Mouse (Mus musculus): ENCODE results near the gene Zscan20. TPM values are rescaled to one million over a fixed set of nuclear protein-coding genes. Genes with fewer than 3 reads are reported as not detected.
A peak's percentile ranks its signal among the peaks of the same experiment; 100 is the strongest.
"Not testable (repeated sequence)": the region's sequence is repeated elsewhere in the genome, so short reads cannot be mapped to it uniquely, and the experiment has no call there.

The Zscan20 gene
- polyA plus RNA-seq, 1 experiment from 2014 or later = 4.5 TPM

GRCm38 (mm10) chr4:128618246-128618911 is 8.5 kb upstream of the Zscan20 start, which contains the start of gene Tlr12:
TSS of gene Tlr12 (minus strand) at chr4:128618619.
- ATAC-seq (ENCODE audit: insufficient read depth, low FRiP score, low TSS enrichment) (no peak), DNase-seq (ENCODE audit: low spot score) (no peak)
- H3K27ac ChIP-seq (ENCODE audit: low read depth, low read length) = no peak within 1 kb of the TSS
- WGBS = 62% methylated on average over 15 of the region's 15 CpGs
- no peak within 1 kb of the TSS for H3K4me2 ChIP-seq (ENCODE audit: low read depth)
- no peaks in the 10 kb centered on the region for H3K9me3 ChIP-seq (ENCODE audit: control insufficient read depth, low read length)
- H3K36me3 ChIP-seq (ENCODE audit: control insufficient read depth, insufficient read depth, low read length) = no peaks in the 10 kb centered on the region
- H3K4me3 ChIP-seq (ENCODE audit: low read depth, low read length) = no peak within 1 kb of the TSS
- no peak within 1 kb of the TSS for H3K9ac ChIP-seq (ENCODE audit: low read length)
- no peaks in the 10 kb centered on the region for H3K4me1 ChIP-seq (ENCODE audit: control insufficient read depth, insufficient read depth, low read length)
- H3K27me3 ChIP-seq (ENCODE audit: control insufficient read depth, insufficient read depth, low read length) = no peaks in the 10 kb centered on the region

- Histone ChIP-seq H3K4me1 (ENCODE audit: control insufficient read depth, insufficient read depth, low read length) (no peaks in the 10 kb centered on the region), H3K27me3 (ENCODE audit: control insufficient read depth, insufficient read depth, low read length) (no peaks in the 10 kb centered on the region), H3K36me3 (ENCODE audit: control insufficient read depth, insufficient read depth, low read length) (no peaks in the 10 kb centered on the region), H3K27ac (ENCODE audit: low read depth, low read length) (no peak overlapping the region), H3K4me2 (ENCODE audit: low read depth) (no peak overlapping the region), H3K9ac (ENCODE audit: low read length) (no peak overlapping the region), H3K4me3 (ENCODE audit: low read depth, low read length) (no peak overlapping the region), H3K9me3 (ENCODE audit: control insufficient read depth, low read length) (no peaks in the 10 kb centered on the region)
- 80% methylated on average over 17 of the region's 17 CpGs for WGBS
- no peak for ATAC-seq (ENCODE audit: insufficient read depth, low FRiP score, low TSS enrichment)
- DNase-seq (ENCODE audit: low spot score) = no peak
Observed at GRCm38 (mm10) chr4:128617363-128618120, 7.6 kb upstream of the Zscan20 start.

GRCm38 (mm10) chr4:128615761-128616160 is 5.9 kb upstream of the Zscan20 start:
- no peak overlapping the region for H3K4me3 ChIP-seq (ENCODE audit: low read depth, low read length)
- 92% methylated on average over 14 of the region's 14 CpGs for WGBS
- no peaks in the 10 kb centered on the region for H3K4me1 ChIP-seq (ENCODE audit: control insufficient read depth, insufficient read depth, low read length)
- H3K27me3 ChIP-seq (ENCODE audit: control insufficient read depth, insufficient read depth, low read length) = no peaks in the 10 kb centered on the region
- no peak overlapping the region for H3K27ac ChIP-seq (ENCODE audit: low read depth, low read length)
- H3K4me2 ChIP-seq (ENCODE audit: low read depth) = no peak overlapping the region
- no peak for DNase-seq (ENCODE audit: low spot score)
- H3K9me3 ChIP-seq (ENCODE audit: control insufficient read depth, low read length) = no peaks in the 10 kb centered on the region
- no peak for ATAC-seq (ENCODE audit: insufficient read depth, low FRiP score, low TSS enrichment)
- no peak overlapping the region for H3K9ac ChIP-seq (ENCODE audit: low read length)
- H3K36me3 ChIP-seq (ENCODE audit: control insufficient read depth, insufficient read depth, low read length) = no peaks in the 10 kb centered on the region

- no peak overlapping the region for H3K9ac ChIP-seq (ENCODE audit: low read length)
- no peaks in the 10 kb centered on the region for H3K27me3 ChIP-seq (ENCODE audit: control insufficient read depth, insufficient read depth, low read length)
- no peaks in the 10 kb centered on the region for H3K4me1 ChIP-seq (ENCODE audit: control insufficient read depth, insufficient read depth, low read length)
- ATAC-seq (ENCODE audit: insufficient read depth, low FRiP score, low TSS enrichment) (no peak), DNase-seq (ENCODE audit: low spot score) (peak; percentile 76)
- no peaks in the 10 kb centered on the region for H3K9me3 ChIP-seq (ENCODE audit: control insufficient read depth, low read length)
- no peak overlapping the region for H3K27ac ChIP-seq (ENCODE audit: low read depth, low read length)
- no peak overlapping the region for H3K4me2 ChIP-seq (ENCODE audit: low read depth)
- no peaks in the 10 kb centered on the region for H3K36me3 ChIP-seq (ENCODE audit: control insufficient read depth, insufficient read depth, low read length)
- WGBS = 23% methylated on average over 8 of the region's 8 CpGs
- no peak overlapping the region for H3K4me3 ChIP-seq (ENCODE audit: low read depth, low read length)
Observed at GRCm38 (mm10) chr4:128613326-128613725, 3.4 kb upstream of the Zscan20 start.

- H3K27ac ChIP-seq (ENCODE audit: low read depth, low read length); H3K4me1 ChIP-seq (ENCODE audit: control insufficient read depth, insufficient read depth, low read length); ATAC-seq (ENCODE audit: insufficient read depth, low FRiP score, low TSS enrichment); H3K4me2 ChIP-seq (ENCODE audit: low read depth); DNase-seq (ENCODE audit: low spot score); H3K9ac ChIP-seq (ENCODE audit: low read length); H3K36me3 ChIP-seq (ENCODE audit: control insufficient read depth, insufficient read depth, low read length); H3K4me3 ChIP-seq (ENCODE audit: low read depth, low read length); H3K27me3 ChIP-seq (ENCODE audit: control insufficient read depth, insufficient read depth, low read length); H3K9me3 ChIP-seq (ENCODE audit: control insufficient read depth, low read length): not testable (repeated sequence)
- 88% methylated on average over 3 of the region's 3 CpGs for WGBS
Observed at GRCm38 (mm10) chr4:128611726-128612125, 1.8 kb upstream of the Zscan20 start.

- DNase-seq (ENCODE audit: low spot score) = peak; percentile 20
- WGBS = 34% methylated on average over 10 of the region's 10 CpGs
Observed at GRCm38 (mm10) chr4:128610706-128611105, 808 bp upstream of the Zscan20 start.

GRCm38 (mm10) chr4:128609276-128609924 is 498 bp downstream of the Zscan20 start:
- Histone ChIP-seq H3K36me3 (ENCODE audit: control insufficient read depth, insufficient read depth, low read length) (no peaks in the 10 kb centered on the region), H3K27me3 (ENCODE audit: control insufficient read depth, insufficient read depth, low read length) (no peaks in the 10 kb centered on the region), H3K4me2 (ENCODE audit: low read depth) (peak overlapping the region; percentile 61), H3K4me1 (ENCODE audit: control insufficient read depth, insufficient read depth, low read length) (no peaks in the 10 kb centered on the region), H3K9ac (ENCODE audit: low read length) (peak overlapping the region; percentile 55), H3K4me3 (ENCODE audit: low read depth, low read length) (peak overlapping the region; percentile 58), H3K27ac (ENCODE audit: low read depth, low read length) (0 out of 2 replicates have a peak overlapping the region, but pooled peaks have one; percentile 10), H3K9me3 (ENCODE audit: control insufficient read depth, low read length) (no peaks in the 10 kb centered on the region)
- DNase-seq (ENCODE audit: low spot score) (no peak), ATAC-seq (ENCODE audit: insufficient read depth, low FRiP score, low TSS enrichment) (no peak)
- 16% methylated on average over 21 of the region's 27 CpGs for WGBS

More at GRCm38 (mm10) chr4:128610706-128611105, 808 bp upstream of the Zscan20 start:
- no peaks in the 10 kb centered on the region for H3K9me3 ChIP-seq (ENCODE audit: control insufficient read depth, low read length)
- no peaks in the 10 kb centered on the region for H3K4me1 ChIP-seq (ENCODE audit: control insufficient read depth, insufficient read depth, low read length)
- peak overlapping the region; percentile 61 for H3K4me2 ChIP-seq (ENCODE audit: low read depth)
- no peak overlapping the region for H3K9ac ChIP-seq (ENCODE audit: low read length)
- H3K36me3 ChIP-seq (ENCODE audit: control insufficient read depth, insufficient read depth, low read length) = no peaks in the 10 kb centered on the region
- ATAC-seq (ENCODE audit: insufficient read depth, low FRiP score, low TSS enrichment) = no peak
- no peaks in the 10 kb centered on the region for H3K27me3 ChIP-seq (ENCODE audit: control insufficient read depth, insufficient read depth, low read length)
- H3K27ac ChIP-seq (ENCODE audit: low read depth, low read length) = no peak overlapping the region
- H3K4me3 ChIP-seq (ENCODE audit: low read depth, low read length) = no peak overlapping the region

- WGBS = 91% methylated on average over 11 of the region's 11 CpGs
- Histone ChIP-seq H3K9me3 (ENCODE audit: control insufficient read depth, low read length) (no peaks in the 10 kb centered on the region), H3K4me2 (ENCODE audit: low read depth) (no peak overlapping the region), H3K36me3 (ENCODE audit: control insufficient read depth, insufficient read depth, low read length) (peaks cover 4% of the 10 kb centered on the region; the same call in 1 of the 2 replicates), H3K27ac (ENCODE audit: low read depth, low read length) (no peak overlapping the region), H3K4me3 (ENCODE audit: low read depth, low read length) (no peak overlapping the region), H3K27me3 (ENCODE audit: control insufficient read depth, insufficient read depth, low read length) (no peaks in the 10 kb centered on the region), H3K9ac (ENCODE audit: low read length) (no peak overlapping the region), H3K4me1 (ENCODE audit: control insufficient read depth, insufficient read depth, low read length) (no peaks in the 10 kb centered on the region)
- no peak for ATAC-seq (ENCODE audit: insufficient read depth, low FRiP score, low TSS enrichment)
- no peak for DNase-seq (ENCODE audit: low spot score)
Observed at GRCm38 (mm10) chr4:128607661-128608060, 2.2 kb downstream of the Zscan20 start.

All from neural tube, embryonic 11.5 days (tissue).